Mouse (Mus musculus) adrenal gland, postnatal 4 days (tissue): ENCODE data around the gene Smu1. TPM values are rescaled to one million over a fixed set of nuclear protein-coding genes. Genes with fewer than 3 reads are reported as not detected.
A peak's percentile ranks its signal among the peaks of the same experiment; 100 is the strongest.

Experiments used
- DNase-seq, 2 experiments: peaks; one replicate each; pipeline ENCODE4 v3.0.0; 2021 to 2022; ENCODE audit warnings: low spot score in 2 of 2, mixed read lengths in 2 of 2
- total RNA-seq, 2 experiments: library from RNA; stranded (reverse); gene quantifications; 2 replicates each; pipeline ENCODE4 v1.2.3; 2021

Gene Smu1
- total RNA-seq, 2 experiments from 2014 or later = 75.6 to 78.8 TPM

GRCm38 (mm10) chr4:40759876-40760275, 2.2 kb upstream of the Smu1 start:
- DNase-seq = no peak

DNA sequence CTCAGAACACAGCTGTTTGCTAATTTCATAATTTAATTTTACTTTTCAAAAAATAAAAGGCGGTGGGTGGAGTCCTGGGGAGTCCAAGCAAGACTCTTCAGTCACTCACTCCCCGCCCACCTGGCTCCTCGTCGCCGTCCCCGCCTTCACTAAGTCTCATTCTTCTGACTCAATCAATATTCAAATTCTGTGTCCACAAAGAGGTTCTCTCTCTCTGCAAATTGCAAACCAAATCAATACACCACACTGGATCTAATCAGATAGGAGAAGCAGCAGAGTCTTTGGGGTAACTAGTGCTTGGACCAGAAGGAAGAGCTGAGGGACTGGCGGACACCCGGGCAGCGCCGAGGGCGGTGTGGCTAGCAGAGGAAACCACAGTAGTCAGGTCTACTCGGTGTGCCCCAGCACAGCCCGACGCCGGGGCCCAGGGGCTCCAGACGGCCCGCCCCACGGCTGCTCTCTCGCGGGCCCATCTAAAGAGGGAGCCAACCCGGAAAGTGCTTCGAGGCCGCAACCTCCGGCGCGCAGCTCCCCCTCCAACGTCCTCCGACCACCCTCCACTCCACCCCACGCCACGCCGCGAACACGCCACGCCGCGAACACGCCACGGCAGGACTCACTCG, 455 bp downstream of the Smu1 start:
- DNase-seq = no peak

- DNase-seq = no peak
Measured at GRCm38 (mm10) chr4:40735351-40735750, 22.4 kb downstream of the Smu1 start.

DNA sequence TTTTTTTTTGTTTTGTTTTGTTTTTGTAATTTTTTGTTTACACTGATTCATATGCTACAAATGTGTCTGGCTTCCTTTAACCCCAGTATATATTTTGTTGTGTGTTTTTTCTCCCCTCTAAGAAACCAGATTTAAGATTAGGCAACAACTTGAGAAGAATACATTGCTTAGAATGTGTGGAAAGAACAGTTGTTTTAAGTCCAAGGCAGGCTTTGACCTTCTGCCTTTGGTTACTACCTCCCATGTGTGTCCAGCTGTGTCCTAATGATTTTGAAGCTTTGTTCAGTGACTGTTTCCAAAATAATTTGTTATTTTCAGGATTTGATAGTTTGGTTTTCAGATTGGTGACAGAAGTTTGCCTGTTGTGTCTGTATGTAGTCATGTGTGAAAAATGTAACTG, 26.5 kb downstream of the Smu1 start:
- no peak for DNase-seq

DNA sequence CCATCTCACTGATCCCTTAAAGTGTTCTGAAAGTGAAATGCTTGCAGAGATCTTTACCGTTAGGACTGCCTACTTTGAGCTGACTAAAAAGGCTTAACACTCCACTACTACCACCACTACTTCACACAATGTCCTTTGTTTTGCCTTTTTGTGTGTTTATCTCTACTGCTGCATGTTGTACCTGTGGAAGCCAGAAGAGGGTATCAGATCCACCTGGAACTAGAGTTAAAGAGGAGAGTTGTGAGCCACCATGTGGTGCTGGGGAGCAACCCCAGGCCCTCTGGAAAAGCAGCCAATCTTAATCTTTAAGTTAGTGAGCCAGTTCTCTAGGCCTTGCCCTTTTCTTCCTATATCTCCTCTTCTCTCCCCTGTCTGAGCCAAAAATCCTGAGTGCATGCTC, 30.5 kb downstream of the Smu1 start:
- no peak for DNase-seq

- no peak for DNase-seq
Measured at GRCm38 (mm10) chr4:40725554-40725953, 32.2 kb downstream of the Smu1 start.

DNA sequence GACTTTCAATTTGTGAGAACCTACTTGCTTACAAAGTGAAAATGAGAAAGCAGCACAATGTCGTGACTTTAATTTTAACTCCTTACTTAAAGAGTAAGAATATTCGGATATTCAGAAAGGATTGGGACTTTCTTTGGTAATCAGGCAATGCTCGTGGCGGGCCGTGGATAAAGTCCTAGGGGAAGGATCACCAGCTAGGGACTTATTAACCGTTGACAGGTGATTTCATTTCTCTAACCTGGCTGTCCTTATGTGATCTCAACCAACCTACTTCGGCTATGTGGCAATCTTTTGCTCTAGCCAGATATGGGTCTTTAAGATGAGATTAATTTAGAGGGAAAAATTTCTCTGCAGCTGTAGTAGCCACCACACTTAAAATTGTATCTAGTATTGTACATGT, 32.6 kb downstream of the Smu1 start:
- no peak for DNase-seq

DNA sequence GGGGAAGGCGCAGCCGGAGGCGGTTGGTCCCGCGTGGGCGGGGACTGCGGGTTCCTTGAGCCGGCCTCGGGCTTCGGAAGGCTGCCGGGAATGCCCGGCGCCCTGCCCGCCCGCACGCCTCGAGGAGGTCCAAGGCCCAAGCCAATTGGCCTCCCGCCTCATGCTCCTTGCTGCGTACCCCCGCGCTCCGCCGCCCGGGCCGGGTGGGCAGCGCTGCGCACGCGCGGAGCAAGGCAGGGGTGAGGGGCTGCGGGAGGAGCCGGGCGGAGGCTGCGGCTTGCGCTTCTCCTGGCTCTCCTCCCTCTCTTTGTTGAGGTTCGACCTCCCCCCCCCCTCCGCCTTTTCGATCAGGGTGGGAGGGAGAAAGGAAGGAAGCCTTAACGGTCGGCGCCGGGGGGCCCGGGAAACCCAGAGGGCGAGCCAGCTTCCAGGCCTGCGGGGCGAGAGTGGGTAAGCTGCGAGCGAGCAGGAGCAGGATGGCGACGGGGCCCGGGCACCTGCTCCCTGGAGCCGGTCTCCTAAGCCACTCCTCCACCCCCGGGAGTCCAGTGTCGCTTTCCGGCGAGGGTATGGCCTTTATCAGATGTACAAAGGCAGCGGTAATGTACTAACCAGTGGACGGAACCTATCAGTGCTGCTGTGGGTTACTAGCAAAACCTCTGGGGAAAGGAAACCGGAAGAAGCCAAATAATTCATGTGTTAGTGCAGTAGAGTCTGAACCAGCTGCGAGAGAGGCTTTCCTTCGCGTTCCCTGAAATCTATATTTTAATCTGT, 34.8 kb downstream of the Smu1 start:
- peak; percentile 57 to 66 for DNase-seq

DNA sequence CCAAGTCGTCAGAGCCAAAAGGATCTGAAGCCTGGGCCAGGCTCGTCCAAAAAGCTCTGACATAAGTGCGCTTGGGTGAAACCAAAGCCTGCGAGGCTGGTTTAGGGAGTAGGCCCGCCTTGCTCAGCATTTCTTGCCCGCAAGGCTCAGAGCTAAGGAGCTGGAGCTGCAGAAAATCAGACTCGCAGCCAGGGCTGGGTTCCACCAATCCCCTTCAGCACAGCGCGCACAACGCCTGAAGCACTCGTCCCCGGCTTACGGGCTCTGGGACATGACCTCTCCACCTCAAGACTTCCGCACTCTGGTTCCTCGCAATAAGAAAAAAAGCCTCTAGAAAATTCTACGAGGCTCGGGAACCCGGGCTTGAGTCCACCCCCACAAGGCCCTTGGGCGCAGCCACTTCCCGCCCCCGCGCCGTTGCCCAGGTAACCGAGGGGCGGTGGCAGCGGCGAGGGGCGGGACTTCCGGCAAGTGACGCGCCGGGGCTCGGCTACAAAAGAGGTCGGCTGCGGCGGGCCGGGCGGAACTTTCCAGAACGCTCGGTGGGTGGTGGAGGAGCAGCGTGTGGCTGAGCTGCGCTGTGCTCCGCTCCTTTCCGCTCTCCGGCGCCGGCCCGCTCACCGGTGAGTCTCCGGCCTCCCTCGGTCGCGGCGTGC, 35.6 kb downstream of the Smu1 start, which contains the start of gene Dnaja1:
Dnaja1 (plus strand) TSS at position 140 of the 656 bp plus-strand sequence.
- DNase-seq = peak; percentile 97 to 99

DNA sequence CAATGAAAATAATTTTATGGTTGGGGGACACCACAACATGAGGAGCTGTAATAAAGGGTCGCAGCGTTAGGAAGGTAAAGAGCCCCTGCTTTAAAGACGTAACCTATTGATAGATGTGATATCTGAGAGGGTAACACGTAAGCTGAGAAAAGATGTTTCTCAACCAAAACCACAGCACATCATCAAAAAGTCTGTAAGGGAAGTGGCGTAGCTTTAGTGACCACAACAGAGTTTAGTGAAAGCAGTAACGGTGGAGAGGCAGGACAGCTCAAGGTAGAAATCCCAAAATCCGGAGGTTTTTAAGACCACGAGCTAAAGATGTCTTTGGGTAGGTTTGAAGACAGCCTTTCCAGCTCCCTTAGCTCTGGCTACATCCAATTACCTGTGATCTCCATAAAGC, 36.8 kb downstream of the Smu1 start:
- no peak for DNase-seq

DNA sequence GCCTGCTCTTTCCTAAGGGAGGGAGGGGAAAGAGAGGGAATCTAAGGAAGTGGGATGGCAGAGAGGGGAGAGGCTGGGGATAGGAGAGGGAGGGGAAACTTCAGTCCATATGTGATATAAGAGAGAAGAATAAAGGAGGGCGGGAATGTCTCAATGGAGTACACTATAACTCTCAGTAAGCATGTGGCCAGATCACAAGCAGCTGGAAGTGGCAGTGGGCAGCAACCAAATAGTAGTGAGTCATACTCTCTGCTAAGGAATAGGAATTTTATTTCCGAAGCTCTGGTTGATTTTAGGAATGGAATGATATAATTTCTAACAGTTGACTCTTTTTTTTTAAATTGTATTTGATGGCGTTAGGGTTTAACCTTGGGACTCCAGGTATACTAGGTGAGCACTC, 40.6 kb downstream of the Smu1 start:
- DNase-seq = no peak

- DNase-seq = no peak
Measured at GRCm38 (mm10) chr4:40703710-40704275, 53.9 kb downstream of the Smu1 start.

DNA sequence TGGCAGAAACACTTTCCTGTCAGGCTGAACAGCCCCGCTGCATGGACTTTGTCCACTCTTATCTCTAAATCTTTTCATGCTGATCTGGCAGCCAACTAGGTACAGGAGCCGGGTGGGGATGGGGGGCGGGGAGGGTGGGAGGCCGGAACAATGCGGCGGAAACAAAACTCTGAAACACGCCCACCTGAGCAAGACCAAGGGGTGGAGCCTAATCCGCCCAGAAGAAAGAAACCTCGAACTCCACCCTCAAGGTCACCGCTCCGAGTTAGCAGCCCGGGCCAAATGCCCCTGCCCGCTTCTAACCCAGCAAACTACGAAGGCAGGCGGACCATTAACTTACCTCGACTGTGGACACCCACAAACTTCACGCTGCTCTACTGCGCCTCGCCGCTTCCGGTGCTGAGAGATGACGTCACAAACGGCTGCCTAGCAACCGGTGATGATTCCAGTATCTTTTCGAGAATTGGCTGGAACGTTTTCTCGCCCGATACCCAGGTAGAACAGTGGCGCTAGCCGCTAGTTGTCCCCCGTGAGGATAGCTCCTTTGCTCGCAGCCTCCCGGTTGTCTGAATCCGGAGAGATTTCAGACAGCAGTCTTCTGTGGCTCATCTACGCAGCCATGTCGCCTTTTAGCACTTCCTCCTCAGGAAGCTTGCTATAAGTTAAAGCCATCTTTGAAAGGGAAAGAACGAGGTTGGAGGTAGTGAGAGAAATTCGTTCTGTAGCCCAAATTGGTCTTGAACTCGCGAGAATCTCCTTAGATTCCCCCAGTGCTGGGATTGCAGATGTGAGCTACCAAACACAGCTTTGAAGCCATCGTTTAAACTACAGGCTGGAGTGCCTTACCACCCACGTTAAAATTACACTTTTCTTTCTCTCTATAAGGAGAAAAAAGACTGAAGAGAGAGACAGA, 54.7 kb downstream of the Smu1 start, which contains the start of gene Aptx:
Aptx (minus strand) TSS at position 398 of the 913 bp plus-strand sequence.
- peak; percentile 85 to 93 for DNase-seq

DNA sequence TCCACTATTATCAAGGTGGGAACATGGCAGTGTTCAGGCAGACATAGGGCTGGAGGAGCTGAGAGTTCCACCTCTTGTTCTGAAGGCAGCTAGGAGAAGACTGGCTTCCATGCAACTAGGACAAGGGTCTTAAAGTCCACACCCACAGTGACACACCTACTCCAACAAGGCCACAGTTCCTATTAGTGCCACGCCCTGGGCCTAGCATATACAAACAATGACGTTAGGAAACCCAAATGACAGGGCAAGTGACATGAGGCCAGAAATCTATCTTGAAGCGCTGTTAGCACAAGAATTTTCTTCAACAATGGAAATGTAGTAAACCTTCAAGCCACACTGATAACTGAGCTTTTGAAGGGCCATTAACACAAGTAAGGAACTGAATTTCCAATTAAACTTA, 55.9 kb downstream of the Smu1 start:
- no peak for DNase-seq

GRCm38 (mm10) chr4:40700216-40700615, 57.5 kb downstream of the Smu1 start:
- no peak for DNase-seq

- DNase-seq = no peak
Measured at GRCm38 (mm10) chr4:40697059-40697458, 60.7 kb downstream of the Smu1 start.

DNA sequence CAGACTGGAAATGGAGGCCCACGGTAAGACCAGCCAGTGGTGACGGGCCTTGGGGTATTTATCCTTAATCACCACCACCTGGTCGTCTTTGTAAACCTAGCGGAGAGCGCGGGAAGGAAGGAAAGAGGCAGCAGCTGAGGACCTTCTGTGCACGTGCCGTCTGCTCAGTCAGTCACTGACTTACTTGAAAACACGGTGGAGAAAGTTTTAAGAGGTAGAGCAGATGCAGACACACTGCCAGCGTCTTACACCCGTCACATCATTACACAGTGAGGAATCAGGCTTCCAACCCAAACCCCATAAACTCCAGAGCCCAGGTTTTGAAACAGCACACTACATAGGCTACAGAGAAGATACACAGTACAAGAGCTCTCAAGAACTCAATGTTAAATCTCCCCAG, 66.6 kb downstream of the Smu1 start:
- no peak for DNase-seq
